Mouse (Mus musculus): ENCODE results near the gene Timm50. TPM values are rescaled to one million over a fixed set of nuclear protein-coding genes. Genes with fewer than 3 reads are reported as not detected.

Timm50 gene
- polyA plus RNA-seq, 1 experiment from 2014 or later, result 214 TPM

GRCm38 (mm10) chr7:28290638-28291590, 21.0 kb downstream of the Timm50 start, which contains the start of gene Selenov:
Gene Selenov, minus strand, starts transcription at chr7:28291186.
- Histone ChIP-seq H3K9ac (ENCODE audit: low read length) (peak within 1 kb of the TSS; percentile 44), H3K36me3 (ENCODE audit: control insufficient read depth, insufficient read depth, low read length) (0 out of 2 replicates have a peak, but pooled peaks cover 2% of the 10 kb centered on the region), H3K27me3 (ENCODE audit: control insufficient read depth, insufficient read depth, low read length) (peaks cover 41% of the 10 kb centered on the region), H3K4me2 (peak within 1 kb of the TSS; percentile 40), H3K4me3 (ENCODE audit: low read depth, low read length) (peak within 1 kb of the TSS; percentile 23), H3K9me3 (ENCODE audit: control insufficient read depth, low read length) (no peaks in the 10 kb centered on the region), H3K4me1 (ENCODE audit: control insufficient read depth, insufficient read depth, low read length) (peaks cover 17% of the 10 kb centered on the region), H3K27ac (ENCODE audit: low read depth, low read length) (no peak within 1 kb of the TSS; the same call in 1 of the 2 replicates)
- WGBS, result under 1% methylated on average over 52 of the region's 52 CpGs
- ATAC-seq (ENCODE audit: low FRiP score), result peak; percentile 56
- peak; percentile 94 for DNase-seq (ENCODE audit: low spot score, missing footprints)

- Histone ChIP-seq H3K27me3 (ENCODE audit: control insufficient read depth, insufficient read depth, low read length) (peaks cover 41% of the 10 kb centered on the region), H3K36me3 (ENCODE audit: control insufficient read depth, insufficient read depth, low read length) (0 out of 2 replicates have a peak, but pooled peaks cover 2% of the 10 kb centered on the region), H3K4me1 (ENCODE audit: control insufficient read depth, insufficient read depth, low read length) (peaks cover 17% of the 10 kb centered on the region), H3K9ac (ENCODE audit: low read length) (peak overlapping the region; percentile 44), H3K27ac (ENCODE audit: low read depth, low read length) (no peak overlapping the region), H3K9me3 (ENCODE audit: control insufficient read depth, low read length) (no peaks in the 10 kb centered on the region), H3K4me2 (peak overlapping the region; percentile 40), H3K4me3 (ENCODE audit: low read depth, low read length) (peak overlapping the region; percentile 23)
- under 1% methylated on average over 17 of the region's 18 CpGs for WGBS
- peak; percentile 39 for ATAC-seq (ENCODE audit: low FRiP score)
- no peak for DNase-seq (ENCODE audit: low spot score, missing footprints)
Measured at GRCm38 (mm10) chr7:28290165-28290564, 21.7 kb downstream of the Timm50 start.

GRCm38 (mm10) chr7:28280630-28281029, 31.2 kb downstream of the Timm50 start:
- Histone ChIP-seq H3K4me2 (no peak overlapping the region), H3K27ac (ENCODE audit: low read depth, low read length) (no peak overlapping the region), H3K27me3 (ENCODE audit: control insufficient read depth, insufficient read depth, low read length) (no peaks in the 10 kb centered on the region), H3K4me3 (ENCODE audit: low read depth, low read length) (no peak overlapping the region), H3K36me3 (ENCODE audit: control insufficient read depth, insufficient read depth, low read length) (no peaks in the 10 kb centered on the region), H3K4me1 (ENCODE audit: control insufficient read depth, insufficient read depth, low read length) (peaks cover 3% of the 10 kb centered on the region; the same call in 1 of the 2 replicates), H3K9me3 (ENCODE audit: control insufficient read depth, low read length) (no peaks in the 10 kb centered on the region), H3K9ac (ENCODE audit: low read length) (no peak overlapping the region)
- ATAC-seq (ENCODE audit: low FRiP score) (no peak), DNase-seq (ENCODE audit: low spot score, missing footprints) (no peak)
- WGBS, result 79% methylated on average over 7 of the region's 7 CpGs

- peak; percentile 4; the same call in 1 of the 2 replicates for ATAC-seq (ENCODE audit: low FRiP score)
- Histone ChIP-seq H3K4me3 (ENCODE audit: low read depth, low read length) (peak overlapping the region; percentile 58), H3K9ac (ENCODE audit: low read length) (peak overlapping the region; percentile 95), H3K27me3 (ENCODE audit: control insufficient read depth, insufficient read depth, low read length) (no peaks in the 10 kb centered on the region), H3K4me1 (ENCODE audit: control insufficient read depth, insufficient read depth, low read length) (peaks cover 3% of the 10 kb centered on the region; the same call in 1 of the 2 replicates), H3K36me3 (ENCODE audit: control insufficient read depth, insufficient read depth, low read length) (no peaks in the 10 kb centered on the region), H3K4me2 (peak overlapping the region; percentile 74), H3K27ac (ENCODE audit: low read depth, low read length) (no peak overlapping the region), H3K9me3 (ENCODE audit: control insufficient read depth, low read length) (no peaks in the 10 kb centered on the region)
- DNase-seq (ENCODE audit: low spot score, missing footprints), result peak; percentile 80
- 89% methylated on average over 7 of the region's 7 CpGs for WGBS
Measured at GRCm38 (mm10) chr7:28278279-28278652, 33.6 kb downstream of the Timm50 start.

- Histone ChIP-seq H3K9me3 (ENCODE audit: control insufficient read depth, low read length) (no peaks in the 10 kb centered on the region), H3K9ac (ENCODE audit: low read length) (peak within 1 kb of the TSS; percentile 95)
Measured at GRCm38 (mm10) chr7:28277615-28278278, 34.1 kb downstream of the Timm50 start, which contains the start of gene Eid2b. Gene Eid2b, plus strand, starts transcription at chr7:28277739.

GRCm38 (mm10) chr7:28277237-28277614, 34.6 kb downstream of the Timm50 start:
- DNase-seq (ENCODE audit: low spot score, missing footprints), result no peak
- Histone ChIP-seq H3K9me3 (ENCODE audit: control insufficient read depth, low read length) (no peaks in the 10 kb centered on the region), H3K9ac (ENCODE audit: low read length) (no peak overlapping the region), H3K27me3 (ENCODE audit: control insufficient read depth, insufficient read depth, low read length) (no peaks in the 10 kb centered on the region), H3K36me3 (ENCODE audit: control insufficient read depth, insufficient read depth, low read length) (no peaks in the 10 kb centered on the region), H3K27ac (ENCODE audit: low read depth, low read length) (no peak overlapping the region), H3K4me1 (ENCODE audit: control insufficient read depth, insufficient read depth, low read length) (peaks cover 3% of the 10 kb centered on the region; the same call in 1 of the 2 replicates), H3K4me3 (ENCODE audit: low read depth, low read length) (no peak overlapping the region), H3K4me2 (no peak overlapping the region)
- WGBS, result 60% methylated on average over 8 of the region's 8 CpGs
- peak; percentile 20 for ATAC-seq (ENCODE audit: low FRiP score)

More at GRCm38 (mm10) chr7:28277615-28278278, 34.1 kb downstream of the Timm50 start, which contains the start of gene Eid2b:
- DNase-seq (ENCODE audit: low spot score, missing footprints), result peak; percentile 100
- ATAC-seq (ENCODE audit: low FRiP score), result peak; percentile 82
- H3K4me2 ChIP-seq, result peak within 1 kb of the TSS; percentile 74
- H3K4me3 ChIP-seq (ENCODE audit: low read depth, low read length), result peak within 1 kb of the TSS; percentile 58
- peak within 1 kb of the TSS; percentile 60; the same call in 1 of the 2 replicates for H3K27ac ChIP-seq (ENCODE audit: low read depth, low read length)
- peaks cover 3% of the 10 kb centered on the region; the same call in 1 of the 2 replicates for H3K4me1 ChIP-seq (ENCODE audit: control insufficient read depth, insufficient read depth, low read length)
- H3K36me3 ChIP-seq (ENCODE audit: control insufficient read depth, insufficient read depth, low read length), result no peaks in the 10 kb centered on the region
- 3% methylated on average over 68 of the region's 68 CpGs for WGBS
- H3K27me3 ChIP-seq (ENCODE audit: control insufficient read depth, insufficient read depth, low read length), result no peaks in the 10 kb centered on the region

- H3K9ac ChIP-seq (ENCODE audit: low read length), result no peak overlapping the region
- H3K27ac ChIP-seq (ENCODE audit: low read depth, low read length), result no peak overlapping the region
- no peaks in the 10 kb centered on the region; the same call in 1 of the 2 replicates for H3K9me3 ChIP-seq (ENCODE audit: control insufficient read depth, low read length)
- H3K27me3 ChIP-seq (ENCODE audit: control insufficient read depth, insufficient read depth, low read length), result no peaks in the 10 kb centered on the region
- 0 out of 2 replicates have a peak, but pooled peaks cover 6% of the 10 kb centered on the region for H3K4me1 ChIP-seq (ENCODE audit: control insufficient read depth, insufficient read depth, low read length)
- DNase-seq (ENCODE audit: low spot score, missing footprints), result no peak
- no peak overlapping the region for H3K4me3 ChIP-seq (ENCODE audit: low read depth, low read length)
- peaks cover 8% of the 10 kb centered on the region; the same call in 1 of the 2 replicates for H3K36me3 ChIP-seq (ENCODE audit: control insufficient read depth, insufficient read depth, low read length)
- 70% methylated on average over 3 of the region's 3 CpGs for WGBS
- no peak for ATAC-seq (ENCODE audit: low FRiP score)
- no peak overlapping the region for H3K4me2 ChIP-seq
Measured at GRCm38 (mm10) chr7:28271761-28272160, 40.1 kb downstream of the Timm50 start.

GRCm38 (mm10) chr7:28269355-28269754, 42.5 kb downstream of the Timm50 start:
- no peaks in the 10 kb centered on the region; the same call in 1 of the 2 replicates for H3K9me3 ChIP-seq (ENCODE audit: control insufficient read depth, low read length)
- H3K27ac ChIP-seq (ENCODE audit: low read depth, low read length), result no peak overlapping the region
- DNase-seq (ENCODE audit: low spot score, missing footprints) (no peak), ATAC-seq (ENCODE audit: low FRiP score) (no peak)
- WGBS, result 96% methylated on average over 12 of the region's 12 CpGs
- H3K9ac ChIP-seq (ENCODE audit: low read length), result no peak overlapping the region
- no peaks in the 10 kb centered on the region for H3K27me3 ChIP-seq (ENCODE audit: control insufficient read depth, insufficient read depth, low read length)
- H3K4me1 ChIP-seq (ENCODE audit: control insufficient read depth, insufficient read depth, low read length), result 0 out of 2 replicates have a peak, but pooled peaks cover 6% of the 10 kb centered on the region
- H3K4me2 ChIP-seq, result no peak overlapping the region
- H3K4me3 ChIP-seq (ENCODE audit: low read depth, low read length), result no peak overlapping the region
- peaks cover 8% of the 10 kb centered on the region; the same call in 1 of the 2 replicates for H3K36me3 ChIP-seq (ENCODE audit: control insufficient read depth, insufficient read depth, low read length)

All from midbrain, embryonic 11.5 days (tissue).